Mouse (Mus musculus) heart, postnatal 0 days (tissue): ENCODE measurements around the gene Coil. TPM values are rescaled to one million over a fixed set of nuclear protein-coding genes. Genes with fewer than 3 reads are reported as not detected.

ENCODE experiments used
- ATAC-seq: fragments of 200-750 bp; cut with Nextera tagmentation; 2 replicates; pipeline ENCODE4 v1.8.0; 2017; ENCODE audit warnings: low read depth, moderate number of reproducible peaks, moderate library complexity; ENCODE audit not compliant: insufficient read depth
- DNase-seq: peaks from one replicate; pipeline ENCODE4 v3.0.0-alpha.2; 2016; ENCODE audit warnings: low spot score
- H3K27ac ChIP-seq: fragments of 300-500 bp; sonication (generic); 2 replicates; pipeline ENCODE4 v1.5.1; 2014; ENCODE audit warnings: low read depth, mild to moderate bottlenecking
- H3K27me3 ChIP-seq: fragments of 300-500 bp; sonication (generic); 2 replicates; pipeline ENCODE4 v1.6.1; 2014; ENCODE audit warnings: low read length, mixed read lengths; ENCODE audit not compliant: control insufficient read depth, insufficient read depth
- H3K36me3 ChIP-seq: fragments of 300-500 bp; sonication (generic); replicated peaks from 2 replicates; pipeline ENCODE4 v1.6.1; 2014; ENCODE audit warnings: low read length, mixed read lengths; ENCODE audit not compliant: control insufficient read depth, insufficient read depth
- H3K4me1 ChIP-seq: fragments of 300-500 bp; sonication (generic); 2 replicates; pipeline ENCODE4 v1.6.1; 2014; ENCODE audit warnings: antibody characterized with exemption; ENCODE audit not compliant: control insufficient read depth, insufficient read depth
- H3K4me2 ChIP-seq: fragments of 300-500 bp; sonication (generic); 2 replicates; pipeline ENCODE4 v1.6.1; 2014; ENCODE audit warnings: low read depth, mild to moderate bottlenecking, low read length, moderate library complexity
- H3K4me3 ChIP-seq: fragments of 300-500 bp; sonication (generic); 2 replicates; pipeline ENCODE4 v1.5.1; 2014; ENCODE audit warnings: low read depth, low read length
- H3K9ac ChIP-seq: fragments of 300-500 bp; sonication (generic); replicated peaks from 2 replicates; pipeline ENCODE4 v1.6.1; 2014; ENCODE audit warnings: low read depth, low read length, mixed read lengths
- H3K9me3 ChIP-seq: fragments of 300-500 bp; sonication (generic); replicated peaks from 2 replicates; pipeline ENCODE4 v1.6.1; 2016; ENCODE audit warnings: low read length; ENCODE audit not compliant: control insufficient read depth
- CTCF ChIP-seq: IDR thresholded peaks from 2 replicates; pipeline ENCODE4 v1.5.1; 2016; ENCODE audit warnings: antibody characterized with exemption, control low read depth, low read depth
- EP300 ChIP-seq: IDR thresholded peaks from 2 replicates; pipeline ENCODE4 v1.6.1; 2016; ENCODE audit warnings: antibody characterized with exemption, low read depth
- WGBS: fragments of 180-500 bp; shearing (Covaris S2); extraction: QIAGEN DNeasy Blood & Tissue Kit; methylation state at CpG from one replicate; pipeline ENCODE4 v1.1.7; 2014; 5-methylcytosine and 5-hydroxymethylcytosine counted together
- polyA plus RNA-seq: library from polyadenylated mRNA; unstranded; fragments of >200 nt; fragmentation: Nextera tagmentation; extraction: Ambion mirVana; gene quantifications from 2 replicates; pipeline ENCODE4 v1.2.1, GENCODE M21; 2015
- total RNA-seq: library from RNA; depleted of rRNA; stranded (reverse); fragments of >200 nt; gene quantifications from 2 replicates; pipeline ENCODE4 v1.2.3, GENCODE M21; 2014; ENCODE audit warnings: low replicate concordance

Coil gene
- total and polyA plus RNA-seq, 2 experiments from 2014 or later: 4.6 to 8.5 TPM

GRCm38 (mm10) chr11:89007582-89007981 lies 37.5 kb downstream of the Coil start:
- WGBS: 88% methylated on average over 3 of the region's 3 CpGs
- H3K4me2 ChIP-seq: no peak overlapping the region
- H3K27me3 ChIP-seq: no peaks in the 10 kb centered on the region
- no peak overlapping the region for H3K27ac ChIP-seq
- H3K36me3 ChIP-seq: peaks cover 66% of the 10 kb centered on the region
- no peak overlapping the region for H3K4me3 ChIP-seq
- DNase-seq: no peak
- no peaks in the 10 kb centered on the region for H3K9me3 ChIP-seq
- no peak overlapping the region for H3K9ac ChIP-seq
- peaks cover 13% of the 10 kb centered on the region for H3K4me1 ChIP-seq
- no peak for ATAC-seq
- no peak for TF ChIP-seq EP300
- TF ChIP-seq CTCF: no peak

DNA sequence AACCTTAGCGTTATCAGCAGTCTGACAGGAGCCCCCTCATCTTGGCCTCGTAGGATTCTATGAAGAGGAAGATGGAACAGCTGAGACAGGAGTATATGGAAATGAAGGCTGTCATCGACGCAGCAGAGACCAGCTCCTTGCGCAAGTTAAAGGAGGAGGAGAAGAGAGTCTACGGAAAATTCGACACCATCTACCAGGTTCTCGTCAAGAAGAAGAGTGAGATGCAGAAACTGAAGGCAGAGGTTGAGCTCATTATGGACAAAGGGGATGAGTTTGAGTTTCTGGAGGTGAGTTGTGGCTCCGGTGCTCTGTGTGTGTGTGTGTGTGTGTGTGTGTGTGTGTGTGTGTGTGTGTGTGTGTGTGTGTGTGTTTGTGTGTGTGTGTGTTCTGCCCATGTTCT lies 39.0 kb downstream of the Coil start:
- Histone ChIP-seq H3K9me3 (no peaks in the 10 kb centered on the region), H3K4me3 (no peak overlapping the region), H3K27ac (no peak overlapping the region), H3K9ac (no peak overlapping the region), H3K4me1 (no peaks in the 10 kb centered on the region), H3K4me2 (no peak overlapping the region), H3K27me3 (no peaks in the 10 kb centered on the region), H3K36me3 (peaks cover 81% of the 10 kb centered on the region)
- no peak for TF ChIP-seq CTCF
- TF ChIP-seq EP300: no peak
- WGBS: 87% methylated on average over 9 of the region's 9 CpGs
- no peak for DNase-seq
- no peak for ATAC-seq

DNA sequence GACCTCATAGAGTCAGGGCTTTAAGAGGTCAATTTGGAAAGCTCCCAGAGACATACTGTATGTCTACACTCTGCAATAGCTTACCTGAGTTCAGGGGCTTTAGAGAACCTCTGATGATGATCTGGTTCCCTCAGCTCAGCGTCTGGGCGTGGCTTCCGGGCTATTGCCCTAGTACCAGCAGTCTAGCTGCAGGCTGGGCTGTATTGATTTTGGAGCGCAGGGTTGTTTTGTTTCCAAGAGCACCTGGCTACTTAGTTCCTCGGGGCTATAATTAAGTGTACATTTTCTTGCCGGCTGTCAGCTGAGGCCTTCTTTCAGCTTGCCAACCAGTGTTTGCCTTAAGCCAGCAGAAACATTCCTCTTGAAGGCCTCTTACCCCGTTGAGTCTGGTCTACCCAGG lies 39.4 kb downstream of the Coil start:
- H3K4me1 ChIP-seq: no peaks in the 10 kb centered on the region
- H3K9ac ChIP-seq: no peak overlapping the region
- ATAC-seq (no peak), DNase-seq (no peak)
- no peak overlapping the region for H3K27ac ChIP-seq
- TF ChIP-seq CTCF (no peak), EP300 (no peak)
- no peak overlapping the region for H3K4me3 ChIP-seq
- WGBS: 81% methylated on average over 7 of the region's 7 CpGs
- H3K36me3 ChIP-seq: peaks cover 85% of the 10 kb centered on the region
- no peaks in the 10 kb centered on the region for H3K27me3 ChIP-seq
- H3K4me2 ChIP-seq: no peak overlapping the region
- H3K9me3 ChIP-seq: no peaks in the 10 kb centered on the region

DNA sequence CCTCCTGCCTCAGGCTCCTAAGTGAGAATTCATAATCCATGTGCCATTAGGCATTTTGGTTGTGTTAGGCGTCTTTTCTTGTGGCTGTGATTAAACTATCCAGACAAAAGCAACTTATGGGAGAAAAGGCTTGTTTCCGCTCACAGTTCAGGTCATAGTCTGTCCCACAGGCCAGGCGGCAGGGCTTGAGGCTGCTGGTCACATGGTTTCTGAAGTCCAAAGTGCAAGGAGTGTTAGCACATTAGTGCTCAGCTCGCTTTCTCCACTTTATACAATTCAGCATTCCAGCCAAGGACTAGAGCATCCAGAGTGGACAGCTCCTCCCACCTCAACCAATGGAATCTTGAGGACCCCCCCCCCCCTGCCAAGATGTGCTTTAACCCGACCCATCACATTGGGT lies 42.2 kb downstream of the Coil start:
- no peak for ATAC-seq
- no peak overlapping the region for H3K4me2 ChIP-seq
- TF ChIP-seq EP300 (no peak), CTCF (no peak)
- H3K27me3 ChIP-seq: no peaks in the 10 kb centered on the region
- no peaks in the 10 kb centered on the region for H3K9me3 ChIP-seq
- 87% methylated on average over 5 of the region's 5 CpGs for WGBS
- no peak overlapping the region for H3K9ac ChIP-seq
- H3K4me3 ChIP-seq: no peak overlapping the region
- DNase-seq: no peak
- peaks cover 91% of the 10 kb centered on the region for H3K36me3 ChIP-seq
- H3K4me1 ChIP-seq: no peaks in the 10 kb centered on the region
- H3K27ac ChIP-seq: no peak overlapping the region

DNA sequence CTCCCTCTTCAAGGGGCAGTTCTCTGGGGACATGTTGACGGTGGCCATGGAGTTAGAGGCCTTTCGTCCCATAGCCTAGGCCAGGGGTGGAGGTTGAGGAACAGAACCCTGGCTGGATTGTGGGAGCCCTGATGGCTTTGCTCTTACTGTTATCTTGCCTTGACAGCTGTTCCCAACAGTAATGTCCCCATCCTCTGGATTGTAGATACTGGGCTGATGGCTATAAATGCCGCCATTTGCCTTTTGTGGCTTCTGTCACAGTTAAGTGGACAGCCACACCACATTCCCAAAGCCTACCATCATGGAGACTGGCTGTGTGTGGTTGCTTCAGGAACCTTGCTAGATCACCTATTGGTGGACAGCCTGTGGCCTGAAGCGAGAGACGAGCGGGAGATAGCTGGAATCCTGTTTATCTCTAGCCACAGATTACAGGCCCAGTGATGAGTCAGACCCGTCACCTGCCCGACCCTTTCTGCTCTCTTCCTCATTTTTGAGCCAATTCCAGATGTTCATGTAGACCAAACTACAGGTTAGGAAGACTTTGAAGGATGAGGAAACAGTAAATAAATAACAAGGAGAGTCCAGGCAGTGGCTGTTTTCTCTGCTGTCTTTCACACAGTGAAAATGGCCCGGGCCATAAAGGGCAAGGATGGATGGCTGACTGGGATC lies 47.6 kb downstream of the Coil start:
- Histone ChIP-seq H3K27ac (no peak overlapping the region), H3K9me3 (no peaks in the 10 kb centered on the region), H3K27me3 (no peaks in the 10 kb centered on the region), H3K9ac (no peak overlapping the region), H3K4me1 (0 out of 2 replicates have a peak, but pooled peaks cover 5% of the 10 kb centered on the region), H3K4me2 (no peak overlapping the region), H3K4me3 (no peak overlapping the region), H3K36me3 (peaks cover 77% of the 10 kb centered on the region)
- ATAC-seq: no peak
- TF ChIP-seq EP300 (no peak), CTCF (no peak)
- no peak for DNase-seq
- 68% methylated on average over 9 of the region's 9 CpGs for WGBS

DNA sequence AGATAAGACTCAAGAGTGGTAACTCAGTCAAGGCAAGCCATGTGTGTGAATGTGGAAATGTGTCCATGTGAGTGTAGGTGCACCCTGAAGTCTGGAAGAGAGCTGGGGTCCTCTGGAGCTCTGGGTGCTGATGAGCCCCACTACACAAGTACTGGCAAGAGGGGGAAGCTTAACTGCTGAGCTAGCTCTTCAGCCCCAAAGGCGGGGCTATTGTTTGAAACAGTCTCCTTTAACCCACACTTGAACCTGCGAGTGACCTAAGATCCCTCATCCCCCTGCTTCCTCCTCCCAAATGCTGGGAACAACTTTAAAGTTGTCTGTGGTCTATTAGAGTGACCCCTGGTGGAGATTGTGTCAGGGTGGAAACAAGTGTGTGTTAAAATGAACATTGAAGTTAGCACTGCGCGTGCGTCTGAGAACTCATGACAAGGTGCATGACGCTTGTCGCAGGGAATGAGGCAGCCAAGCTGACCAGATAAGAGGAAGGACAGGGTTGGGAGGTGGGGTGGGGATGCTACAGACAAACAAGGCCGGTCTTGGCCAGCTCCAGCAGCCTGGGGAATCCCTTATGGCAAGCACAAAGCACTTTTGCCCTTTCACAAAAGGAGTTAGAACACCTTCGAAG lies 50.7 kb downstream of the Coil start:
- WGBS: 52% methylated on average over 9 of the region's 9 CpGs
- no peak overlapping the region for H3K9ac ChIP-seq
- H3K9me3 ChIP-seq: no peaks in the 10 kb centered on the region
- peaks cover 15% of the 10 kb centered on the region; the same call in 1 of the 2 replicates for H3K4me1 ChIP-seq
- no peaks in the 10 kb centered on the region for H3K27me3 ChIP-seq
- peaks cover 45% of the 10 kb centered on the region for H3K36me3 ChIP-seq
- TF ChIP-seq CTCF (peak; percentile 69), EP300 (no peak)
- peak; percentile 48 for ATAC-seq
- H3K4me2 ChIP-seq: no peak overlapping the region
- H3K4me3 ChIP-seq: no peak overlapping the region
- H3K27ac ChIP-seq: 0 out of 2 replicates have a peak overlapping the region, but pooled peaks have one; percentile 22
- peak; percentile 69 for DNase-seq
